Comparison of ENCODE assay signal across 10 mouse cellular contexts in the genomic region with DNA sequence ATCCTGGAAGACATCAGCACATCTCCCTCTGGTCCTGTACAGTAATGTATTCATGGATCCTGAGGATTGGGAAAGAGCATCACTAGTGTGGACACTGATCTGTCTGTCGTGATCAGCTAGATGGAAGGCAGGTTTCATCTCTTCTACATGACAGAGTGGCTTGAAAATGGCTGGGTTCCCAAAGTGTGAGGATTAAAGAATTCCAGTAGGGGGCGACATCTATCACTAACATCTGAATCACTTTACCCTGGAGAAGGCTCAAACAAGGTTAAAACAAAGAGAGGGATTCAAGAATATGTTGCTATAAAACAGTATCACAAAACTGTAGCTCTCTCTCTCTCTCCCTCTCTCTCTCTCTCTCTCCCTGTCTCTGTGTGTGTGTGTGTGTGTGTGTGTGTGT. TPM values are rescaled to one million over a fixed set of nuclear protein-coding genes. Genes with fewer than 3 reads are reported as not detected.
DNase-seq lines count a peak whose midpoint lies in the region; ATAC-seq and TF ChIP-seq lines count a peak whose summit lies in the region.
"Had no signal": no experiment of that assay in that cellular context is flagged by ENCODE, and none has a peak within 500 bp of the region (broad histone marks: within the 10 kb centered on the region; RNA-seq: fewer than 3 reads in every experiment).

No protein-coding gene starts in this region.

- H3K36me3 ChIP-seq in kidney, adult 2 months (ENCODE audit: control insufficient read depth, insufficient read depth, low read length) = no peaks in the 10 kb centered on the region
- H3K36me3 ChIP-seq in kidney, embryonic 16.5 days (ENCODE audit: insufficient read depth, low read length) = no peaks in the 10 kb centered on the region
- H3K36me3 ChIP-seq in stomach, postnatal 0 days (ENCODE audit: control insufficient read depth, insufficient read depth, low read length) = no peaks in the 10 kb centered on the region
- H3K36me3 ChIP-seq: limb, embryonic 12.5 days had no signal

- H3K9me3 ChIP-seq in kidney, embryonic 16.5 days (ENCODE audit: low read length) = no peaks in the 10 kb centered on the region
- H3K9me3 ChIP-seq in stomach, postnatal 0 days (ENCODE audit: control insufficient read depth, low read length) = no peaks in the 10 kb centered on the region
- H3K9me3 ChIP-seq: limb, embryonic 12.5 days had no signal

- peak; percentile 14 for DNase-seq in CD4-positive, CD25-positive, alpha-beta regulatory T cell, adult 2 months (ENCODE audit: low read depth, low spot score)
- peak; percentile 33 for DNase-seq in kidney, adult 2 months
- DNase-seq in thymus, postnatal 0 days (ENCODE audit: low spot score) = peak; percentile 21
- no peak for DNase-seq in thymus, postnatal 25 days
- no peak for DNase-seq in stomach, postnatal 0 days (ENCODE audit: low spot score)
- DNase-seq: adrenal gland, postnatal 10 days had no signal

- H3K9ac ChIP-seq in kidney, embryonic 16.5 days (replicated peaks; ENCODE audit: low read length) = no peak overlapping the region
- no peak overlapping the region for H3K9ac ChIP-seq in stomach, postnatal 0 days (ENCODE audit: low read length)
- H3K9ac ChIP-seq: limb, embryonic 12.5 days had no signal

- no peak for ATAC-seq in CD4-positive, CD25-positive, alpha-beta regulatory T cell, adult 4 months
- no peak for ATAC-seq in kidney, embryonic 16.5 days (ENCODE audit: low FRiP score, low TSS enrichment)
- no peak for ATAC-seq in stomach, postnatal 0 days (ENCODE audit: low FRiP score, low TSS enrichment)
- ATAC-seq in granulocyte monocyte progenitor cell, adult 5-6 weeks (replicated peaks; ENCODE audit: poor library complexity, severe bottlenecking) = no peak; the same call in 1 of the 2 replicates

- no peak for TF ChIP-seq CTCF in kidney, adult 2 months (conservative IDR thresholded peaks at IDR 0.05; ENCODE audit: insufficient read depth, insufficient read length, low read depth, low read length)
- TF ChIP-seq CTCF in stomach, postnatal 0 days (IDR thresholded peaks at IDR 0.05; ENCODE audit: low read depth) = peak; percentile 56

- no peaks in the 10 kb centered on the region for H3K4me1 ChIP-seq in kidney, adult 2 months (ENCODE audit: control insufficient read depth, insufficient read depth, low read length)
- H3K4me1 ChIP-seq in kidney, embryonic 16.5 days (ENCODE audit: insufficient read depth, low read length) = no peaks in the 10 kb centered on the region
- no peaks in the 10 kb centered on the region for H3K4me1 ChIP-seq in stomach, postnatal 0 days (replicated peaks; ENCODE audit: control insufficient read depth, insufficient read depth)
- H3K4me1 ChIP-seq: limb, embryonic 12.5 days had no signal

- H3K4me3 ChIP-seq in kidney, adult 2 months (ENCODE audit: insufficient read depth, low read depth, low read length) = no peak overlapping the region
- no peak overlapping the region for H3K4me3 ChIP-seq in kidney, embryonic 16.5 days (ENCODE audit: low read length)
- H3K4me3 ChIP-seq in stomach, postnatal 0 days (ENCODE audit: low read depth, low read length) = no peak overlapping the region
- H3K4me3 ChIP-seq: limb, embryonic 12.5 days had no signal

- no peak overlapping the region for H3K27ac ChIP-seq in kidney, adult 2 months (ENCODE audit: insufficient read depth, low read depth, low read length)
- no peak overlapping the region for H3K27ac ChIP-seq in kidney, embryonic 16.5 days (ENCODE audit: low read length)
- H3K27ac ChIP-seq in stomach, postnatal 0 days (replicated peaks) = no peak overlapping the region
- H3K27ac ChIP-seq: limb, embryonic 12.5 days had no signal

- TF ChIP-seq EP300 in stomach, postnatal 0 days (optimal IDR thresholded peaks at IDR 0.05) = no peak

- no peak overlapping the region for H3K4me2 ChIP-seq in kidney, embryonic 16.5 days (replicated peaks; ENCODE audit: low read depth, low read length)
- no peak overlapping the region for H3K4me2 ChIP-seq in stomach, postnatal 0 days (replicated peaks; ENCODE audit: low read depth)
- H3K4me2 ChIP-seq: limb, embryonic 12.5 days had no signal

- WGBS in kidney, adult 2 months = 29% methylated on average over 2 of the region's 2 CpGs
- WGBS in kidney, embryonic 16.5 days = 29% methylated on average over 2 of the region's 2 CpGs
- 15% methylated on average over 2 of the region's 2 CpGs for WGBS in stomach, postnatal 0 days

- H3K27me3 ChIP-seq in kidney, adult 2 months (replicated peaks; ENCODE audit: control insufficient read depth, insufficient read depth, low read length) = no peaks in the 10 kb centered on the region
- H3K27me3 ChIP-seq in kidney, embryonic 16.5 days (ENCODE audit: insufficient read depth, low read length) = no peaks in the 10 kb centered on the region
- H3K27me3 ChIP-seq in stomach, postnatal 0 days (ENCODE audit: control insufficient read depth, insufficient read depth, low read length) = no peaks in the 10 kb centered on the region
- H3K27me3 ChIP-seq: limb, embryonic 12.5 days had no signal

- no peak for TF ChIP-seq POLR2A in kidney, adult 2 months (IDR thresholded peaks at IDR 0.05; ENCODE audit: low read depth, low read length)

RNA-seq across cellular contexts. Expression of gene Tmem163, which starts 17.2 kb away (rescaled TPM):
- under 1 TPM in 1 of 2 experiments, not detected in 1; 0.12 TPM for polyA plus RNA-seq in CD4-positive, CD25-positive, alpha-beta regulatory T cell, adult 4 months (2017; shearing (Covaris generic))
- 2.5 TPM in 2 replicates for polyA plus RNA-seq in kidney, adult 2 months (2012; rRNA removed)
- 0.99 and 1.7 TPM in 2 replicates for polyA plus RNA-seq in kidney, embryonic 16.5 days (2015; fragmentation: Nextera tagmentation; extraction: Ambion mirVana)
- polyA plus RNA-seq in thymus, postnatal 0 days (2015; fragmentation: Nextera tagmentation; extraction: Ambion mirVana) = 0.81 and 0.96 TPM in 2 replicates
- polyA plus RNA-seq in stomach, postnatal 0 days (2015; fragmentation: Nextera tagmentation; extraction: Ambion mirVana) = 0.61 and 0.69 TPM in 2 replicates
- total RNA-seq in granulocyte monocyte progenitor cell, adult 5-6 weeks (2014; fragmentation: Nextera tagmentation) = not detected in 2 replicates
- total RNA-seq in granulocyte monocyte progenitor cell, adult 5-6 weeks (2017) = not detected in 2 replicates

RNA-seq across cellular contexts. Expression of gene Acmsd, which starts 32.7 kb away (rescaled TPM):
- polyA plus RNA-seq in CD4-positive, CD25-positive, alpha-beta regulatory T cell, adult 4 months (2017; shearing (Covaris generic)) = under 1 TPM in 1 of 2 experiments, not detected in 1; 0.34 TPM
- polyA plus RNA-seq in kidney, adult 2 months (2012; rRNA removed) = 67.8 and 81.0 TPM in 2 replicates
- polyA plus RNA-seq in kidney, embryonic 16.5 days (2015; fragmentation: Nextera tagmentation; extraction: Ambion mirVana) = 2.0 and 3.2 TPM in 2 replicates
- not detected in 2 replicates for polyA plus RNA-seq in thymus, postnatal 0 days (2015; fragmentation: Nextera tagmentation; extraction: Ambion mirVana)
- not detected in 2 replicates for polyA plus RNA-seq in stomach, postnatal 0 days (2015; fragmentation: Nextera tagmentation; extraction: Ambion mirVana)
- not detected in 2 replicates for total RNA-seq in granulocyte monocyte progenitor cell, adult 5-6 weeks (2014; fragmentation: Nextera tagmentation)
- total RNA-seq in granulocyte monocyte progenitor cell, adult 5-6 weeks (2017) = not detected in 2 replicates

Comparison
In these comparisons a context has a peak if more than half of its experiments do, and no peak if none do; other contexts are left out.
1. DNase-seq: peak in CD4-positive, CD25-positive, alpha-beta regulatory T cell, adult 2 months (single experiment), kidney, adult 2 months (single experiment) and thymus, postnatal 0 days (single experiment); none in thymus, postnatal 25 days (single experiment) and stomach, postnatal 0 days (single experiment).
2. RNA of gene Acmsd, which starts 32.7 kb away (polyA plus RNA-seq): 67.8 to 81.0 TPM in kidney, adult 2 months; 2.0 to 3.2 TPM in kidney, embryonic 16.5 days, 0.34 TPM in CD4-positive, CD25-positive, alpha-beta regulatory T cell, adult 4 months, not detected in thymus, postnatal 0 days and not detected in stomach, postnatal 0 days; every median in the first group is over 10 times any median in the second.